Mouse (Mus musculus): Measurements from ENCODE around the gene Grk1. TPM values are rescaled to one million over a fixed set of nuclear protein-coding genes. Genes with fewer than 3 reads are reported as not detected.

Grk1 gene
- polyA plus RNA-seq, 1 experiment from 2014 or later, result 0.06 TPM

- Histone ChIP-seq H3K27me3 (ENCODE audit: low read depth, poor library complexity, severe bottlenecking) (peaks cover 44% of the 10 kb centered on the region), H3K36me3 (no peaks in the 10 kb centered on the region), H3K27ac (no peak within 1 kb of the TSS), H3K4me3 (no peak within 1 kb of the TSS), H3K9me3 (replicated peaks) (no peaks in the 10 kb centered on the region), H3K4me1 (no peaks in the 10 kb centered on the region)
- 19% methylated on average over 10 of the region's 10 CpGs for WGBS
- DNase-seq (ENCODE audit: low spot score), result no peak
Observed at GRCm38 (mm10) chr8:13434889-13435288, 30.0 kb downstream of the Grk1 start, which contains the start of gene Tmem255b. Gene Tmem255b (plus strand): TSS chr8:13435189.

GRCm38 (mm10) chr8:13436052-13436451 lies 31.2 kb downstream of the Grk1 start:
- WGBS, result 15% methylated on average over 8 of the region's 8 CpGs
- Histone ChIP-seq H3K4me3 (no peak overlapping the region), H3K27ac (no peak overlapping the region), H3K27me3 (ENCODE audit: low read depth, poor library complexity, severe bottlenecking) (peaks cover 44% of the 10 kb centered on the region), H3K4me1 (no peaks in the 10 kb centered on the region), H3K36me3 (no peaks in the 10 kb centered on the region), H3K9me3 (replicated peaks) (no peaks in the 10 kb centered on the region)
- no peak for DNase-seq (ENCODE audit: low spot score)

- no peaks in the 10 kb centered on the region for H3K9me3 ChIP-seq (replicated peaks)
- H3K27ac ChIP-seq, result no peak overlapping the region
- peaks cover 44% of the 10 kb centered on the region for H3K27me3 ChIP-seq (ENCODE audit: low read depth, poor library complexity, severe bottlenecking)
- DNase-seq (ENCODE audit: low spot score), result no peak
- WGBS, result 91% methylated on average over 2 of the region's 2 CpGs
- H3K4me3 ChIP-seq, result no peak overlapping the region
- no peaks in the 10 kb centered on the region for H3K36me3 ChIP-seq
- no peaks in the 10 kb centered on the region for H3K4me1 ChIP-seq
Observed at GRCm38 (mm10) chr8:13437531-13437930, 32.6 kb downstream of the Grk1 start.

- WGBS, result 96% methylated on average over 2 of the region's 2 CpGs
- Histone ChIP-seq H3K36me3 (no peaks in the 10 kb centered on the region), H3K4me1 (no peaks in the 10 kb centered on the region), H3K4me3 (no peak overlapping the region), H3K9me3 (replicated peaks) (no peaks in the 10 kb centered on the region), H3K27ac (no peak overlapping the region), H3K27me3 (ENCODE audit: low read depth, poor library complexity, severe bottlenecking) (peaks cover 4% of the 10 kb centered on the region; the same call in 1 of the 2 replicates)
- no peak for DNase-seq (ENCODE audit: low spot score)
Observed at GRCm38 (mm10) chr8:13442152-13442551, 37.3 kb downstream of the Grk1 start.

GRCm38 (mm10) chr8:13446456-13446855 lies 41.6 kb downstream of the Grk1 start:
- H3K27me3 ChIP-seq (ENCODE audit: low read depth, poor library complexity, severe bottlenecking), result no peaks in the 10 kb centered on the region
- H3K4me3 ChIP-seq, result no peak overlapping the region
- no peak for DNase-seq (ENCODE audit: low spot score)
- no peak overlapping the region for H3K27ac ChIP-seq
- WGBS, result 94% methylated on average over 6 of the region's 6 CpGs
- H3K4me1 ChIP-seq, result no peaks in the 10 kb centered on the region
- no peaks in the 10 kb centered on the region for H3K36me3 ChIP-seq
- no peaks in the 10 kb centered on the region for H3K9me3 ChIP-seq (replicated peaks)

- Histone ChIP-seq H3K9me3 (replicated peaks) (no peaks in the 10 kb centered on the region), H3K27ac (no peak overlapping the region), H3K27me3 (ENCODE audit: low read depth, poor library complexity, severe bottlenecking) (no peaks in the 10 kb centered on the region), H3K4me3 (no peak overlapping the region), H3K4me1 (no peaks in the 10 kb centered on the region), H3K36me3 (no peaks in the 10 kb centered on the region)
- 56% methylated on average over 4 of the region's 4 CpGs for WGBS
- peak; percentile 68 for DNase-seq (ENCODE audit: low spot score)
Observed at GRCm38 (mm10) chr8:13448145-13448544, 43.3 kb downstream of the Grk1 start.

GRCm38 (mm10) chr8:13451747-13452277 lies 46.9 kb downstream of the Grk1 start:
- DNase-seq (ENCODE audit: low spot score), result no peak
- H3K36me3 ChIP-seq, result no peaks in the 10 kb centered on the region
- no peaks in the 10 kb centered on the region for H3K27me3 ChIP-seq (ENCODE audit: low read depth, poor library complexity, severe bottlenecking)
- H3K27ac ChIP-seq, result no peak overlapping the region
- no peak overlapping the region for H3K4me3 ChIP-seq
- no peaks in the 10 kb centered on the region for H3K9me3 ChIP-seq (replicated peaks)
- WGBS, result 79% methylated on average over 6 of the region's 6 CpGs
- H3K4me1 ChIP-seq, result no peaks in the 10 kb centered on the region

- DNase-seq (ENCODE audit: low spot score), result no peak
- Histone ChIP-seq H3K9me3 (replicated peaks) (no peaks in the 10 kb centered on the region), H3K27ac (no peak overlapping the region), H3K36me3 (no peaks in the 10 kb centered on the region), H3K4me3 (no peak overlapping the region), H3K4me1 (no peaks in the 10 kb centered on the region), H3K27me3 (ENCODE audit: low read depth, poor library complexity, severe bottlenecking) (no peaks in the 10 kb centered on the region)
- WGBS, result 81% methylated on average over 8 of the region's 8 CpGs
Observed at GRCm38 (mm10) chr8:13454341-13455113, 49.6 kb downstream of the Grk1 start.

GRCm38 (mm10) chr8:13455295-13455694 lies 50.4 kb downstream of the Grk1 start:
- H3K9me3 ChIP-seq (replicated peaks), result no peaks in the 10 kb centered on the region
- 41% methylated on average over 2 of the region's 2 CpGs for WGBS
- DNase-seq (ENCODE audit: low spot score), result peak; percentile 61
- H3K4me3 ChIP-seq, result no peak overlapping the region
- H3K27me3 ChIP-seq (ENCODE audit: low read depth, poor library complexity, severe bottlenecking), result no peaks in the 10 kb centered on the region
- H3K27ac ChIP-seq, result no peak overlapping the region
- no peaks in the 10 kb centered on the region for H3K36me3 ChIP-seq
- H3K4me1 ChIP-seq, result no peaks in the 10 kb centered on the region

GRCm38 (mm10) chr8:13459431-13459830 lies 54.5 kb downstream of the Grk1 start:
- Histone ChIP-seq H3K4me1 (no peaks in the 10 kb centered on the region), H3K27ac (no peak overlapping the region), H3K36me3 (no peaks in the 10 kb centered on the region), H3K9me3 (replicated peaks) (no peaks in the 10 kb centered on the region), H3K4me3 (no peak overlapping the region), H3K27me3 (ENCODE audit: low read depth, poor library complexity, severe bottlenecking) (no peaks in the 10 kb centered on the region)
- WGBS, result 94% methylated on average over 4 of the region's 4 CpGs
- DNase-seq (ENCODE audit: low spot score), result no peak

GRCm38 (mm10) chr8:13461085-13461765 lies 56.3 kb downstream of the Grk1 start:
- 79% methylated on average over 17 of the region's 17 CpGs for WGBS

GRCm38 (mm10) chr8:13461843-13462242 lies 57.0 kb downstream of the Grk1 start:
- Histone ChIP-seq H3K27ac (no peak overlapping the region), H3K36me3 (no peaks in the 10 kb centered on the region), H3K27me3 (ENCODE audit: low read depth, poor library complexity, severe bottlenecking) (no peaks in the 10 kb centered on the region), H3K4me1 (peaks cover 3% of the 10 kb centered on the region; the same call in 1 of the 2 replicates), H3K4me3 (no peak overlapping the region), H3K9me3 (replicated peaks) (no peaks in the 10 kb centered on the region)
- peak; percentile 84 for DNase-seq (ENCODE audit: low spot score)
- WGBS, result 40% methylated on average over 4 of the region's 4 CpGs

More at GRCm38 (mm10) chr8:13461085-13461765, 56.3 kb downstream of the Grk1 start:
- no peaks in the 10 kb centered on the region for H3K36me3 ChIP-seq
- peaks cover 3% of the 10 kb centered on the region; the same call in 1 of the 2 replicates for H3K4me1 ChIP-seq
- no peak overlapping the region for H3K27ac ChIP-seq
- H3K9me3 ChIP-seq (replicated peaks), result no peaks in the 10 kb centered on the region
- no peaks in the 10 kb centered on the region for H3K27me3 ChIP-seq (ENCODE audit: low read depth, poor library complexity, severe bottlenecking)
- no peak for DNase-seq (ENCODE audit: low spot score)
- H3K4me3 ChIP-seq, result no peak overlapping the region

- no peaks in the 10 kb centered on the region for H3K36me3 ChIP-seq
- 89% methylated on average over 10 of the region's 10 CpGs for WGBS
- no peaks in the 10 kb centered on the region for H3K27me3 ChIP-seq (ENCODE audit: low read depth, poor library complexity, severe bottlenecking)
- H3K9me3 ChIP-seq (replicated peaks), result no peaks in the 10 kb centered on the region
- H3K27ac ChIP-seq, result no peak overlapping the region
- H3K4me1 ChIP-seq, result peaks cover 3% of the 10 kb centered on the region; the same call in 1 of the 2 replicates
- H3K4me3 ChIP-seq, result no peak overlapping the region
- DNase-seq (ENCODE audit: low spot score), result no peak
Observed at GRCm38 (mm10) chr8:13462392-13462791, 57.5 kb downstream of the Grk1 start.
